Mouse (Mus musculus) adrenal gland, adult 18-20 months (tissue): ENCODE results near the gene Nfe2l1. TPM values are rescaled to one million over a fixed set of nuclear protein-coding genes. Genes with fewer than 3 reads are reported as not detected.

Experiments
- DNase-seq, 2 experiments: peaks; one replicate each; pipeline ENCODE4 v3.0.0; 2021 to 2022; ENCODE audit warnings: low spot score in 2 of 2
- total RNA-seq, 2 experiments: library from RNA; stranded (reverse); gene quantifications; 1 replicate in 1 of 2; 2 replicates in 1 of 2; pipeline ENCODE4 v1.2.3; 2021

Nfe2l1 gene
- total RNA-seq, 2 experiments from 2014 or later: 458 to 704 TPM

DNA sequence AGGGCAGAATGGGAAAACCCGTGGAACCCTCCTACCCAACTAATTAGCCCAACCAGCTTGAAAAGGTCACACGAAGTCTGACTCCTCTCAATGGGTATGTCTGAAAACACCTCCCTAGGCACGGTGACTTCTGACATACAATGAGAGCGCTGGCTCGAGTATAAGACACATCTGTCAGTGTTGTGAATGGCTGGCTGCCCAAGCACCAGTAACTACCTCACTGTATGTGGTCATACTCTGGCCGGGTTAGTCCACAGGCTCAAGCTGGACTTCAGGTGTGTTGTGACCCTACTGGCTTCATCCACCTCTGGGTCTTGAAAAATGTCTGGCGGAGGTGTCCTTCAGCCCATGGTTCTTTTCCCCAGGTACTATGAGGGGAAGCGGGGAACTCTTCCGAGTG is 18.9 kb upstream of the Nfe2l1 start:
- no peak for DNase-seq

DNA sequence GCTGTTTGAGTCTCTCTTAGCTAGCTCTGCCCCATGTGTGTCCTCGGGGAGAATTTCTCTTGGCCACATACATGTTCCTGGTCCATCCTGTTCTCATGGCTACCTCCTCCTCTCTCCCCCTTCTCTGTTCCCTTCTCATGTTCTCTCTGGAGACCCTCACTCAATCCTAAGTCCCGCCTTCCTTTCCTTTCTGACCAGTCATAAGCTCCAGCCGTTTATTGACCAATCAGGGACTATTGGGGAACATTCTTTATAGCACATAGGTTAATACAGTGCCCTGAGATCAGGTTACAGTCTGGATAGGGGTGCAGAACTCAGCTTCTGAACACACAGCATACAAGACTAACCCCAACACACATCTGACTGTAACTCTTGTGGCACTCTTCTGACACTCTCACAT is 17.5 kb upstream of the Nfe2l1 start:
- DNase-seq: no peak

DNA sequence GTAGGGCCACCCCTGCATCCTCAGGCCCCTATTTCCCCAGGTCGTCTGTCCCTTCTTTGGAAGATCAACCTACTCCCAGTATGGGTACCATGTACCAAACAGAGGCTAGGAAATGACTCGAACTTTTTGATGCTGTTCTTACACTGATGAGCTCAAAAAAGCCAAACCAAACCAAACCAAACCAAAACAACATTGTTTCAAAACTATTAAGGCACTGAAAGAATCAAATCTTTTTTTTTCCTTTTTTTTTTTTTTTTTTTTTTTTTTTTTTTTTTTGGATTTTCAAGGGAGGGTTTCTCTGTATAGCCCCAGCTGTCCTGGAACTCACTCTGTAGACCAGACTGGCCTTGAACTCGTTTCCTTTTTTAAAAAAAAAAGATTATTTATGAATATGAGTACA is 13.9 kb upstream of the Nfe2l1 start:
- DNase-seq: no peak

DNA sequence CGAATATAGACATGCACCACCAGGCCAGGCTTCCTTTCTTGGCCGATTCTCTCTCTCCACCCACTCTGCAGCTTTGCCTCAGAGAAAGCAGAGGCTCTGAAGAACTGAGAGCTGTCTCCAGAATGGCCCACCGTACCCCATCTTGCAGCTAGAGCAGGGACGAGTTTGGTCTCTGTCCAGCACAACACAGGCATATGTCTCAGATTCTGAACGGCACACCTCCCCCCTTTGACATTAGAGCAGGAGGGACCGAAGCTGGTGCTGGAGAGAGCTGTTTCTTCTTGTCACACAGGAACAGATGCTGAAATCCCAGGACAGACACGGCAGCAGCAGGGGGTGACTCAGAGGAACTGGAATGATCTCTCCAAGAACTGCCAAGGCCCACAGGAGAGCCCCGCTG is 10.5 kb upstream of the Nfe2l1 start:
- DNase-seq: peak in 1 of 2 experiments; percentile 24

DNA sequence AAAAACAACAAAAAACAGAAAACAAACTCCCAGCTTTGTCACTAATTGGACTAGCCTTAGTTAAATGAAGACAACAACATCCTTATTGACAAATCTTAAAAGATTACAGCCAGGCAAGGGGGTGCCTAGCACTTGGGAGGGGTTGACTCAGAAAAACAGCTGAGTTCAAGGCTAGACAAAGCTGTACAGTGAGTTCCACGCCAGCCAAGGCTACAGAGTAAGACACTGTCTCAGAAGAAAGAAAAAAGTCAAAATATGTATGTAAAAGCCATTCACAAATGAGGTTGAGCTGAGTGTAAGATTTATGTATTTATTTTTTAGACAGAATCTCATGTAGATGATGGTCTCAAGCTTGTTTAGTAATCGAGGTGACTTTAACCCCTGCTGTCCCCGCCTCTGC is 10.1 kb upstream of the Nfe2l1 start:
- no peak for DNase-seq

DNA sequence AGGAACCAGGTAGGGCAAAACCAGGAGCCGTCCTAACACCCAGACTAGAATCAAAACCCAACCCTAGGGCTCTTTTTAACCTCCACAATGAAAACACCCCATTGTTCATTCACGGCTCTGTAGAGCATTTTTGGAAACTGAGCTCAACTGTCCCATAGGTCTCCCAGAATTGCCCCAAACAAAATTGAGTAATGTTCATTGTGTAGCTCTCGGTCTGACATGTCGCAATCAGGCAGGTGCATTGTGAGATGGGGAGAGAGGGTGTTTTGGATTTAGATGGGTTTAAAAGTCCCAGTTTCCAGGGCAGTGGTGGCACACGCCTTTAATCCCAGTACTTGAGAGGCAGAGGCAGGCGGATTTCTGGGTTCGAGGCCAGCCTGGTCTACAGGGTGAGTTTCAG is 9.7 kb upstream of the Nfe2l1 start:
- DNase-seq: no peak

DNA sequence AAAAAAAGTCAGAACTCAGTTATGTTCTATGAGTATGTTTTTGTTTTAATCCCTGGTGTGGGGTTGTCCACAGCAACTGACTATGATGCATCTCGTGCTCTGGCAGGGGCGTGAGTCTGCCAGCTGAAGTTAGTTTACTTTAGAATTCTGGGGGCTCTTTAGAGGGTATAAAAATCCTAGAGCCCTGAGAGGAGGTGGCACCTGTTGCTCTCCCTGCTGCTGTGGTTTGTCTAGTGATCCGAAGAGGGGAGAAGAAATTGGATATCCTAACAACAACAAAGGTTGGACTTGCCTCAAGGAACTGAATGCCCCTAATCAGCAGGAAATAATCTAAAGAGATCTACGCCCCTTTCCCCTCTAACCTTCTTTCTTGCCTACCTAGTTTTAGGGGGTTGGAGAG is 8.6 kb upstream of the Nfe2l1 start:
- DNase-seq: no peak

DNA sequence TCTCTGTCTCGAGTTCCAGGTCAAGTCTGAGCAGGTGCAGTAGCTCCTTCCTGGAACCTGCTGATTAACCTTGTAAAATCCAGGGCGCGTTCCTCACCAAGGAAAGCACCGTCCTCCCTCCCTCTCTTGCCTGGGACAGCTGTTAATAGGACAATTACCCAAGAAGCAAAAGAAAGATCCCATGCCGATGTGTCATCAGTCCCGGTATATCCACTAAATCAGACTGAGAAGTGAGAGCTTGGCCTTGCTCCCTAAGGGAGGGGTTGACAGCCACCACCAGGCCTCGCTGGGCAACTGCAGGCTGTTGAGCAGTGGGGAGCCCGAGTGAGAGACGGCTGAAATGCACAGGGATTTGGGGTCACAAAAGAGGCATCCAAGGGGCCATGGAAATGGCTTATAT is 7.5 kb upstream of the Nfe2l1 start:
- DNase-seq: no peak

DNA sequence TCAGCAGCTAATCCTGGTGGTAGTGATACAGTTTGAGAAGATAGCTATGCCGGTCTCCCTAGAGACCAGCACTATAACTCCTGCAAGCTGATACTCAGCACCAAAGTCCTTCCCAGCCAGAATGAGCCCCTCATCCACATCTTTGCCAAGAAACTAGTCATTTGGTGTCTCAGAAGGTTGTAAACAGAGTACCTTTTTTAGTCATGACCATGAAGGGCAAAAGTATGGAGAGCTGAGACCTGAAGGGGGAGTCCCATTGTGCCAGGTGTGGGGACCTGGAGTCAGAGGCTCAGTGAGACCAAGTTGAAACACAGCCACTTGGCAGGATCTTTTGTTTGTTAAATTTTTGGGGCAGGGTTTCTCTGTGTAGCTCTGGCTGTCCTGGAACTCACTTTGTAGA is 4.4 kb upstream of the Nfe2l1 start:
- no peak for DNase-seq

DNA sequence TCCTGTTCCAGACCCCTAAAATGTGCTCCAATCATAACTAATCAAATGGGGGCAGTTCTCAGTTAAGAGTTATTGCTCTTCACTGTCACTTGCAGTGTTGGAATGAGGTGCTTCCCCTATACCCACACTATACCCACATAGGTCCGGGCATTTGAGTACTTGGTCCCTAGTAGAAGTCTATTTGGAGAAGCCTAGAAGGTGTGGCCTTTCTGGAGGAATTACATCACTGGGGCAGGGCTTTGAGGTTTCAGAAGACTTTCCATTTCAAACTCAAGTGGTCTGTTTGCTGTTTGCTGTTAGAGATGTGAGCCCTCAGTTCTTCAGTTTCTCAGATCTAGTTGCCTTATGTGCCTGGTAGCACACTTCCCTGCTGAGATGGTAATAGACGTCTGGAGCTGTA is 3.2 kb upstream of the Nfe2l1 start:
- DNase-seq: no peak

DNA sequence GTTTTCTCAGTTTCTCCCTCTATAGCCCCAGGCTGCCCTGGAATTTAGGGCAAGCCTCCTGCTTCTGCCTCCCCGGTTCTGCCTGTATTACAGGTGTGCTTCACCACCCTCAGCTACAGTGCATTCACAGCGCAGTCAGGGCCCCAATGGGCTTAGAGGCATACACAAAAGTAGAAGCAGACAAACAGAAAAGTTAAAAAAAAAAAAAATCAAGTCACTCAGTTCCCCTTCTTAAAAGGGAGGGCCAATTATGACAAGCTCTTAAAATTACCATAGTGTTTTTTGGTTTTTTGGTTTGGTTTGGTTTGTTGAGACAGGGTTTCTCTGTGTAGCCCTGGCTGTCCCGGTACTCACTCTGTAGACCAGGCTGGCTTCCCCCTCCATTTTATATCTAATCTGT is 2.8 kb upstream of the Nfe2l1 start:
- no peak for DNase-seq

DNA sequence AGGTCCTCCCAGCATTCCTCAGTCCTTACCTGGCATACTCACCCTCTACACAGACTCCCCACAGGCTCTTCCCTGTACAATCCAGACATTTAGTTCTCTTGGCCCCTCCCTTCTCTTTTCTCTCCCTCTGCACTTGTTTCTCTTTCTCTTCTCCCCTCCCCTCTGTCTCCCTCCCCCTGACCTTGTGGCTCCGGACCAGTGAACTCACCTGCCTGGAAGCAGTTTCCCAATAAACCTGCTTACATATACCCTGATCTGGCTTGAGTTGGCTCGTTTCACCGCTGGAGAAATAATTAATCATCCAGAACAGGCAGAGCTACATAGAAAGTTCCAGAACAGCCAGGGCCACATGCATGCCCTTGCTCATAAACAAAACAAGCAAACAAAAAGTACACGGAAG is 1.7 kb upstream of the Nfe2l1 start:
- DNase-seq: peak in 1 of 2 experiments; percentile 20

DNA sequence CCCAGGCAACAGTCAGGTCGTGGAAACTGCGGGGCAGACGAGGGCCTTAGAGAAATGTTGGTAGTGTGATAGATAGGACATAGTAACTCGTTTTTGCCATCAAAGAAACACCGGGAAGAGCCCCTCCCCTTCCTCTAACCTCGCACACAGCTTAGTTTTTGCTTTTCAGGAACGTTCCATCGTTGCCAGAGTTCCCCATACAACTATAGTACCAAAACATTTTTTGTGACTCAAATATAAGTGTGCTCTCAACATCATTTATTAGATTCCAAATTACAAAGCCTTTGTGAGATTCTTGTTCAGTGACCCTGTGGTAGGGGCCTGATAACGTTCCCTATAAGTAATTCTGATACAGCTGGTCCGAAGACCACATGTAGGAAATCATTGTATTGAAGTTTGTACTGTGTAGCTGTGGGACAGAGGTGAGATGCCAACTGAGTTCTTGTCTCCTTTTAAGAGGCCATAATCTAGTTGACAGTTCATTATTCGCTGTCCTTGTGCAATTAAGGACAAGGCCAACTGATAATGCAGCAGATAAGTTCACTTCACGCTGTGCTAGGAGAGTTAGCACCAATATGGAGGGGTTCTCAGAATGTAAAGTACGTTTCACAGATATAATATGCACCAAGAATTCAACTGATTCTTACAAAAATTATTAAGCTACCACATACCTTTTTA is 910 bp upstream of the Nfe2l1 start:
- peak in 1 of 2 experiments; percentile 19 for DNase-seq

DNA sequence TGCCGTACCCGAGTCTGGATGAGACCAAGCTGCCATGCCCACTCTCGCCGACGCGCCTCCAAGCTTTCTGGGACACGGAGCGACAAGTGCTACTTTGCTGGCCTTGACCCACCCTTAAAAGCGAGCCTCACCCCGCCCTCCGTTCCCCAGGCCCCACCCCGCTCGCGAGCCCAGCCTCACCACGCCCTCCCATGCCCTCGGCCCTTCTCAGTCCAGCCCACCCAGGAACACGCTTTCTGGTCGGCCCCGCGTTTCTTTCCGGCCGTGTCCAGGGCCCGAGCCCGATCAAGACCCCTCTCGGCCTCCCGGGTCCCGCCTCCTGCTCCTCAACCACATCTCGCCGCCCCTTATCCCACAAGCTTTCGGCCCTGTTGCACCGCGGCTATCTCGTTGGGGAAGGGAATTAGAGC is 360 bp downstream of the Nfe2l1 start:
- DNase-seq: peak; percentile 95 to 97

DNA sequence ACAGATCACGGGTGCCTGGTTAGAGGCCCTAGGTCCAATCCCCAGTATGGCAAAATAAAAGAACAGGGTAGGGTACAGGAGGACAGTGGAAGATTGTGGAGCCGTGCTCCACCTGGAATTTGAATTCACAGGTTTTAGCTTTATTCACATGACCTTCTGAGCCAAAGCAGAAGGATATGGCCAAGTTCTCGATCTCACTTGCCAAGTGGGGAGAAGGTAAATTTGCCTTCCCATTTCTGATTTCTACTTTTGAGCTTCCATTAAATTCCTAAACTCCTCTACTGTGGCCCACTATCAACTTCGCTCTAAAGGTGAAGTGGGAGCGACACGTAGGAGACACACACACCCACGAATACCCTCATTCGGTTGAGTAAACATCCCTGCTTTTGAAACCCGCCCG is 887 bp downstream of the Nfe2l1 start:
- DNase-seq: peak in 1 of 2 experiments; percentile 18

DNA sequence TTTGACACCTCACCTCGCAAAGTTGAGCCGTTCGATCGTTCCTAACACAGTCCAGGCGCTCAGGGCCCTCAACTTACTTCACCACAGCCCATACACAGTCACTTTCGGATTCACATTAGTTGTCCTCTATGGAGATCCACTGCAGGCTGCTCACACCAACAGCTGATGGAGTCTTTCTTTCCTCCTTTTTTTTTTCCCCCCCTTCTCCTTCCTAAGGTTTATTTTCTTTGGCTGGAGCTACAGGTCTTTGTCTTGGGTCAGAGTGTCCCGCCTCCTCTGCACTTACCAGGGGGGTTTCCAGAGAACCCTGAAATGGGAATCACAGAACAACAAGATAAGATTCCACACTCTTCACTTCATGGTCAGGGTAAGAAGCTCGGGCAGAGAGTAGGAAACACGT is 1.9 kb downstream of the Nfe2l1 start:
- no peak for DNase-seq

DNA sequence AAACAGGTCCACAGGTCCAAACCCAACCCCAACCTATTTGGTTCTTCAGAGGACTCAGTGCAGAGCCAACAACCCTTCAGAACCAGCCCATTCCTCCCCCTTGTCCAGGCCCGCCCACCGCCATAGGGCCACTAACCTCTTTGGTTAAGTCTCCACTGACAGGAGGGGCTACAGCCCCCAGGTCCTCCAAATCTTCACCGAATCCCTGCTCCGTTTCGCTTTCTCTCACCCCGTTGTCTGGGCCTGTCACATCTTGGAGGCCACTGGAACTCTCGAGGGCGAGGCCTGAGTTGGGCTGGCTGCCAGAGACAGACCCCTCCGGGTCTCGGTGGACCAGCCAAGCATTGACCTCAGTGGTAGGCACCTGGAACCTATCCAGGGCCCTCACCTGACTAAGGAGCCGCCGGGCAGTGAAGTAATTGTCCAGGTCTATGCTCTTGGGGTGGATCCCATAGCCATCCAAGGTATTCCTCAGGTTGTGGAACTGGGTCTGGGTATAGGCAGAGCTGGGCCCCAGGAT is 2.6 kb downstream of the Nfe2l1 start:
- DNase-seq: peak; percentile 27 to 41

DNA sequence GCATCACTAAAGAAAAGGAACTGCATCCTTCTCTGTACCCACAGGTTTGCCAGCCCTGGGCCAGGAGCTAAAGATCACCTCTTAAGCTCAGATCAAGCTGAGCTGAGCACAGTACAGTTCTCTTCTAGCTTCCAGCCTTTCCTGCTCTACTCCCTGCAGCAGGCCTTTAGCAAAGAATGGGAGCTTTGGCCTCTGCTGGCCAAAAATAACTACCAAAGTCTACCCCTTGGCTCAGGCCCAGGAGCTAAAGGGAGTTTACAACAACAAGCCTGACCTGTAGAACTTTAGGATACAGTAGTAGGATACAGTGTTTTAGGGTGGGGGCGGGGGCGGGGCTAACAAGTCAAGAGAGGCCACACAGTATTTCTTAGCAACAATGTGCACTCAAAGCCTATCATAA is 3.3 kb downstream of the Nfe2l1 start:
- no peak for DNase-seq

DNA sequence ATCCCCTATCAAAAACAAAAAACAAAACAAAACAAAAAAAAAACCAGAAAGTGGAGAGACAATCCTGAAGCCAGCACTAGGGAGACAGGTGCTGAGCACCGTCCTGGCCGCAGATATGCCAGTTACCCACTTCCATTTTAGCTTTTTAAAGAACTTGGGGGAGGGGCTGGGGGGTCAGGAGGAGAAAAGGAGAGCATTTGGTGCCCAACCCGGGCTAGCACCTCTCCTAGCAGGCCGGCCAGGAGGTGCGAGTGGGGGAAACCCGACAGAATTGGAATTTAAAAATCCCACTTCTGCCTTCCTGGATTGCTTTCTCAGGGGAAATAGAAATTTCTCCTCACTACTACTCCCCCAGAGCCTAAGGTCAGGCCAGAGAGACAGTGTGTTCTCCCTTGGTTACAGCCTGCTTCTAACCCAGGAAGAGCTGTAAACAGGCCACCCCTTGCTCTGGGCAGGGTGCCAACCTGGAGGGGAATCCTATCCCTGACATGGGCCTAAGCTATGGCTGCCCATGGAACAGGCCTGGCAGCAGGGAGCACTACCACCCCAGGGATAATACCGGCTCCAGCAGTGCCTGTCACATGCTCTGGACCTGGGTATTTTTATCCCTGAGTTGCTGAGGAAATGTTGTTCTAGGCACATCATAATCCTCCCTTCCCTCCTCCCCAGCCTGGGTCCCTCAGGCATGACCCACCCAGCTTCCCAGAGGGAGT is 4.8 kb downstream of the Nfe2l1 start:
- peak; percentile 58 to 75 for DNase-seq

DNA sequence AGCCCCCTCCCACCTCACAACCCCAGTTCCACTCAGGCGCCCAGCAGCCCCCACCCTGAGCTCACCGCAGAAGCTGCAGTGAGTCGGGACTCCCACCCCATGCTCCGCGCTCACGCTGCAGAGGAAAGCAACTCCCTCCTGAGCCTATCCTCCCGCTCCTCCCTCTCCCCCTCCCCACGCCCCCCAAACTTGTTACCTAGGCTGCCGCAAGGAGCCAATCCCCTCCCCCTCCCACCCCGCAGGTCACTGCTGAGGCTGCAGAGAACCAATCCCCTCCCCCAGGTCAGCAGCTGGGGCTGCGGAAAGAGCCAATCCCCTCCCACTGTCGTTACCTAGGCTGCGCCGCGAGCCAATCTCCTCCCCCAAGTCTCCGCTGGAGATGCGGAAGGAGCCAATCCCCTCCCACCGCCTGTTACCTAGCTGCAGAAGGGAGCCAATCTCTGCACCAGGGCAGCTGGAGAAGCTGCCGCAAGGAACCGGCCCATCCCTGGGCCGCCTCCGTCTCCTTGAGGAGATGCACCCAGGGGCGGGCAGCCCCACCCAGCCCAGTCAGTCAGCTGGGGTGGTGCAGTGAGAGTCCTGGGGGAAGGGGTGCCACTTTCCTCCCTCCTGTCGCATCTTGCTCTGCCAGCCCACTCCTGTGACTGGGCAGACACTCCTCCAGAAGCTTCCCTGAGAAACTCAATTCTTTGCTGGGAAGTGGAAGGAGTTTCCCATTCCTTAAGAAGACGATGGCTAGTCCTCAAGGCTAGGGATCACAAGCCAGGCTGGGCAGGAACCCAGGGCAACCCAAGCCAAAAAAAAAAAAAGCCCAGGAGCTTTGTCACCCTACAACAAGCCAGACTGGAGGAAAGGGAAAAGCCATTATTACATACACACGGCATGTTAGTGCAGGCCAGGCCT is 5.6 kb downstream of the Nfe2l1 start:
- DNase-seq: peak; percentile 76 to 82

DNA sequence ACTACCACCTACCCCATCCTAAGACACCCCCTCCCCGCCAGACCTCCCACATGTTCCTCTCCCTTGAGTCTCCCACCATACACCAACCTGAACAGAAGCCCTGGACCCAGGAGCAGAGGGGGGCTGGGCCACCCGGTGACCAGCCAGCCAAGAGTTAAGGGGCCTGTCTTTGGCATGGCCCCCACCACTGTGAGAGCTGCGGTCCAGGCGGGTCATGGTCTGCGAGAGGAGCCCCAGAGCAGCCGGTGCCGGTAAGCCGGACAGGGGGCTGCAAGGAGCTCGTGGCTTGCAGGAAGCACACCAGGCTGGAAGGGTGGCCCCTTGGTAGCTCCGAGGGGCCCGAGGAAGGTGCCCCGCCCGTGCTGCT is 6.3 kb downstream of the Nfe2l1 start:
- peak in 1 of 2 experiments; percentile 26 for DNase-seq
